Mouse (Mus musculus): ENCODE measurements around the gene Syna. TPM values are rescaled to one million over a fixed set of nuclear protein-coding genes. Genes with fewer than 3 reads are reported as not detected.

Syna gene
- polyA plus RNA-seq, 1 experiment from 2014 or later = not detected

DNA sequence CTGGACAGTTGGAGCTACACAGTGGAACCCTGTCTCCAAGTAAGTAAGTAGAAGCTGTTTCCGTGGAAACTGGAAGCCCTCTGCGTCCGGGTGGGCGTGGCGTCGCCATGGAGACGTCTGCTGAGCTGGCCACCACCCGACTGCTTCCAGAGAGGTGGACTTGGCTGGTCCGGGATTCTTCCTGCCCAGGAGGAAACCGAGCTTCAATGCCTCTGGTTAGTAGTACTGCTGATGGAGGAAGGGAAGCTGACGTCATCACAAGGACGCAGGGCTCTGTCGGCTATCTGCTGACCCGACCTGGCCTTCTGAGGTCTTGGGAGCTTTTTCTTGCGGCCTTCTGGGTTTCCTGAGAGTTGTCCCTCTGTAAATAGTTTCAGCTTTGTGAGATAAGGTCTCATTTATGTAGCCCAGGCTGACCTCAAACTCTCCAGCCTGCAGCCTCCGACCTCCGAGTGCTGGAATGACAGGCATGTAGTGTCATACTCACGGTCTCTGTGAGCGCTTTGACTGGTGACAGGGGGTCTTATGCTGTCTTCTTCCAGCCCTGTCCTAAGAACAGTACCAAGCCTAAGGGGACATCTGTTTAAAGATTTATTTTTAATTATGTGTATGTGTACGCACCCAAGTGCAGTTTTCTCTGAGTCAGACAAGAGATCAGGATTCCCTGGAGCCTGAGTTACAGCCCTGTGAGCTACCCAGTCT lies 4.4 kb downstream of the Syna start:
- peak; percentile 50 for ATAC-seq (ENCODE audit: low FRiP score)
- 13% methylated on average over 20 of the region's 20 CpGs for WGBS

DNA sequence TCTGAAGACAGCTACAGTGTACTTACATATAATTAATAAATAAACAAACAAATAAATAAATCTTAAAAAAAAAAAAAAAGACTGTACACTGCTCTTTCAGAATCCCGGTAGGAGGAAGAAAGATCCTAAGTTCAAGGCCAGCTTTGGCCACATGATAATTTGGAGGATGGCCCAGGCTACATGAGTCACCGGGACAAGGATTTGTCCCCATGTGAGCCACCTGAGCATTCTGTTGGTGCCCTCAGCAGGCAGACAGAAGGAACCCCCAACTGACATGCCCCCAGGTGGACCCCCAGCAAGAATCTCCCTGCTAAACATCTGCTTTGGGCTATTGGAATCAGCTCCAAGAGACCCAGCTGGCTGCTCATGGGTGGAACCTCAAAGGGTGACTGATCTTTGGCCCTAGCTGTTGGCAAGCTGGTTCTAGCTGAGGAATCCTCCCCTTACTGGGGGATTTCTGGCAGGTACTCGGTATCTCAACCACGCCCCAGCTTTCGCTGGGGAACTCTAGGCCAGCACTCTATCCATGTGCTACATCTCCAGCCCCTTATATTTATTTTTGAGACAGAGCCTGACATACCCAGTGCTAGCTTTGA lies 5.9 kb downstream of the Syna start:
- H3K4me2 ChIP-seq (replicated peaks; ENCODE audit: low read depth, low read length) = no peak overlapping the region
- H3K9ac ChIP-seq (ENCODE audit: low read depth, low read length) = no peak overlapping the region
- no peaks in the 10 kb centered on the region for H3K36me3 ChIP-seq (ENCODE audit: control insufficient read depth, insufficient read depth, low read length)
- ATAC-seq (ENCODE audit: low FRiP score) = no peak
- no peak for DNase-seq (ENCODE audit: low spot score)
- H3K9me3 ChIP-seq (ENCODE audit: control insufficient read depth, low read length) = no peaks in the 10 kb centered on the region
- no peak overlapping the region for H3K4me3 ChIP-seq (ENCODE audit: low read depth, low read length)
- H3K27me3 ChIP-seq (ENCODE audit: control insufficient read depth, insufficient read depth, low read length) = no peaks in the 10 kb centered on the region
- no peak overlapping the region for H3K27ac ChIP-seq (ENCODE audit: low read depth, low read length)
- WGBS = 85% methylated on average over 5 of the region's 5 CpGs
- H3K4me1 ChIP-seq (replicated peaks; ENCODE audit: control insufficient read depth, insufficient read depth, low read length) = peaks cover 14% of the 10 kb centered on the region

More for the DNA sequence above, 4.4 kb downstream of the Syna start:
- Histone ChIP-seq H3K27ac (ENCODE audit: low read depth, low read length) (peak overlapping the region; percentile 37; the same call in 1 of the 2 replicates), H3K9me3 (ENCODE audit: control insufficient read depth, low read length) (no peaks in the 10 kb centered on the region), H3K4me1 (replicated peaks; ENCODE audit: control insufficient read depth, insufficient read depth, low read length) (peaks cover 14% of the 10 kb centered on the region), H3K4me2 (replicated peaks; ENCODE audit: low read depth, low read length) (peak overlapping the region; percentile 20), H3K4me3 (ENCODE audit: low read depth, low read length) (no peak overlapping the region), H3K36me3 (ENCODE audit: control insufficient read depth, insufficient read depth, low read length) (no peaks in the 10 kb centered on the region), H3K27me3 (ENCODE audit: control insufficient read depth, insufficient read depth, low read length) (no peaks in the 10 kb centered on the region), H3K9ac (ENCODE audit: low read depth, low read length) (no peak overlapping the region)
- peak; percentile 89 for DNase-seq (ENCODE audit: low spot score)

DNA sequence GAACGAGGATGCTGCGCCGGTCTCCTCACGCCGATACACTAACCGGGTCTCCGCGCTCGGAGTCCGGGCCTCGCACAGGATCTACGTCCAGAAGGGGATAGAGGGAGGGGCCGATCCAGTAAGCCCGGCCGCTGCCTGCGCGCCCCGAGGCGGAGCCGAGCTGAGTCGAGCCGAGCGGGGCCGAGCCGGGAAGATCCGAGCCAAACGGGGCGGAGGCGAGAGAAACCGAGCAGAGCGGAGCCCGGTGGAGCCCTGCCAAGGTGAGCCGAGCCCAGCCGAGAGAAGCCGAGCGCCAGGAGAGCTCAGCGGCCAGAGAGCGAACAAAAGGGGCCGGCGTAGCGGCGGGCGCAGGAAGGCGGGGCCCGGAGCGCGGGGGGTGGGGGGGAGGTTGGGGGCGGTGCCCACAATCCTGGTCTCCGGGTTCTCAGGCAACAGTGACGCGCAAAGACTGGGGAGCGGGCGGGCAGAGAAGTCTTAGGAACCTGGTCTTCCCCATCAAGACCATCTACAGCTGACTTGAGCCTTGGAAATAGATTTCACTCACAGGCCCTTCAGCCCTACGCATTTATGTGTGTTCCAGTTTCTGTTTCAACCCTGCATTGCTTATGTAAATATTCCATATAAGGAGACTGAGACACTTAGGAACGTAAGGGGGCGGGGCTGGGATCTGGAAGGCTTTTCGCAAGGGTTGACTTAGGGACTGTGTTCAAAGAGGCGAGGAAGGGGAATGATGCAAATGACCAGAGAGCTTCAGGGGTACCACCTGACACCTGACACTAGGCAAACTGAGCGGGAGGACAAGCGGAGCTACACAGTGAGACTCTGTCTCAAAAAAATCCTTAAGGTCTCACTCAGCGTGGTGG lies 7.6 kb downstream of the Syna start, which contains the start of gene Clip2:
Clip2 (minus strand) TSS at position 325 of the 863 bp plus-strand sequence.
- 1% methylated on average over 60 of the region's 61 CpGs for WGBS
- peak within 1 kb of the TSS; percentile 92 for H3K4me2 ChIP-seq (replicated peaks; ENCODE audit: low read depth, low read length)
- DNase-seq (ENCODE audit: low spot score) (peak; percentile 91), ATAC-seq (ENCODE audit: low FRiP score) (peak; percentile 88)
- peak within 1 kb of the TSS; percentile 98 for H3K27ac ChIP-seq (ENCODE audit: low read depth, low read length)
- no peaks in the 10 kb centered on the region for H3K27me3 ChIP-seq (ENCODE audit: control insufficient read depth, insufficient read depth, low read length)
- no peaks in the 10 kb centered on the region for H3K9me3 ChIP-seq (ENCODE audit: control insufficient read depth, low read length)
- H3K4me1 ChIP-seq (replicated peaks; ENCODE audit: control insufficient read depth, insufficient read depth, low read length) = peaks cover 14% of the 10 kb centered on the region
- H3K9ac ChIP-seq (ENCODE audit: low read depth, low read length) = peak within 1 kb of the TSS; percentile 97
- no peaks in the 10 kb centered on the region for H3K36me3 ChIP-seq (ENCODE audit: control insufficient read depth, insufficient read depth, low read length)
- H3K4me3 ChIP-seq (ENCODE audit: low read depth, low read length) = peak within 1 kb of the TSS; percentile 96

DNA sequence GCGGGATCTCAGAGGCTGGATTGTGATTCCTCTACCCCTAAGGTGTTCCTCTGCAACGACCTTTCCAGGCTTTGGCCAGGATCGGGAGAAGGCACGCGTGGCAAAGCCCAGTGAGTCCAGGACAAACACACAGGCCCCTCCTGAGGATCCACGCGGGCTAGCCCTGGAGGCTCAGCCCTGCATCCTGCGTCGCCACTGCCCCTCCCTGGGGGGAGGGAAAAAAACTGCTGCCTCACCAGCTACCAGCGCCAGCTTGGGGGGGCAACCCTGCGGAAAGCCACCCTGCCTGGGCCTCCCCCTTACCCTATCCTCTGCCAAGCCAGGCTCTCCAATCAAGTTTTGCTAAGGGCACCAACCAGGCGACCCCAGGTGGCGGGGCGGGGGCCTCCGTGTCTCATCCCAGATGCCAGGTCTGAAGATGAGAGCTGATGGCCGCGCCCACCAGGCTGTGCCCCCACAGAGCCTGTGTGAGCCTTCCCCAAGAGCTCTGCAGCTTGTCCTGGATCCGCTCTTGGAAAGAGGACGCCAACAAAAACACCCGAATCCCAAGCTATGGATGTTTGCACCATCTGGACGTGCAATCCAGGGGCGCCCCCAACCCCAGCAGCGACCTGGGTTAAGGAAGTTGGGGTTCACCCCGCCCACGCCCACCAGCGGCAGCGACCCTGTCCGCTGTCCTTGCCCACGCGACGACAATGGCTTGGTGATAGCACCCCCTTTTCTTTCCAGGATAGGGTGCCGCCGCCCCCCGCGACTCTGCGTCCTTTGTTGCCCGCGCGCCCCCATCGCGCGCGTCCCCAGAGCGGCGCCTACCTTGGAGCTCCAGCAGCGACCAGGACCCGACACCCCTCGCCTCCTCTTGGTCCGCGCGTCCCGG lies 8.5 kb downstream of the Syna start:
- WGBS = 2% methylated on average over 50 of the region's 52 CpGs
- peak overlapping the region; percentile 97 for H3K9ac ChIP-seq (ENCODE audit: low read depth, low read length)
- no peaks in the 10 kb centered on the region for H3K36me3 ChIP-seq (ENCODE audit: control insufficient read depth, insufficient read depth, low read length)
- H3K4me3 ChIP-seq (ENCODE audit: low read depth, low read length) = peak overlapping the region; percentile 96
- DNase-seq (ENCODE audit: low spot score) (peak; percentile 69), ATAC-seq (ENCODE audit: low FRiP score) (peak; percentile 26)
- H3K4me1 ChIP-seq (replicated peaks; ENCODE audit: control insufficient read depth, insufficient read depth, low read length) = peaks cover 16% of the 10 kb centered on the region
- H3K4me2 ChIP-seq (replicated peaks; ENCODE audit: low read depth, low read length) = peak overlapping the region; percentile 92
- H3K9me3 ChIP-seq (ENCODE audit: control insufficient read depth, low read length) = no peaks in the 10 kb centered on the region
- H3K27ac ChIP-seq (ENCODE audit: low read depth, low read length) = peak overlapping the region; percentile 98
- H3K27me3 ChIP-seq (ENCODE audit: control insufficient read depth, insufficient read depth, low read length) = no peaks in the 10 kb centered on the region

DNA sequence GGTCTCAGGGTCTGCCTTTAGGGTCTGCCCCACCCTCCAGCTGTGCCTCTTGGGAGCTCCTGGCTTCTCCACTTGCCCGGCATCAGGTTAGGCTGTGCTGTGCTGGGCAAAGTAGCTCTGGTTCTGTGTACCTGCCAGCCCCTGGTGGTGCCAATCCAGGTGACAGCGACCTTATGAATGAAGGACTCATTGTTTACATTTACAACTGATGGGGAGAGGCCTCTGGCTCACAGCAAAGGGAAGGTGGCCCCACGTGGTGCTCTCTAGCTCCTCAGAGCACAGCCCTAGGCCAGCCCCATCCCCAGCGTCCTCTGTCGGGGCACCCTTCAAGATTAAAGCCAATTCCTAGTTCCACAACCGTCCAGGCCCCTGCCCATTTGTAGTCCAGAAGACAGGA lies 9.1 kb downstream of the Syna start:
- H3K4me3 ChIP-seq (ENCODE audit: low read depth, low read length) = peak overlapping the region; percentile 96
- peaks cover 14% of the 10 kb centered on the region for H3K4me1 ChIP-seq (replicated peaks; ENCODE audit: control insufficient read depth, insufficient read depth, low read length)
- H3K36me3 ChIP-seq (ENCODE audit: control insufficient read depth, insufficient read depth, low read length) = no peaks in the 10 kb centered on the region
- H3K27me3 ChIP-seq (ENCODE audit: control insufficient read depth, insufficient read depth, low read length) = no peaks in the 10 kb centered on the region
- ATAC-seq (ENCODE audit: low FRiP score) = no peak
- WGBS = 13% methylated on average over 6 of the region's 6 CpGs
- peak; percentile 25 for DNase-seq (ENCODE audit: low spot score)
- peak overlapping the region; percentile 92 for H3K4me2 ChIP-seq (replicated peaks; ENCODE audit: low read depth, low read length)
- peak overlapping the region; percentile 98; the same call in 1 of the 2 replicates for H3K27ac ChIP-seq (ENCODE audit: low read depth, low read length)
- H3K9me3 ChIP-seq (ENCODE audit: control insufficient read depth, low read length) = no peaks in the 10 kb centered on the region
- H3K9ac ChIP-seq (ENCODE audit: low read depth, low read length) = peak overlapping the region; percentile 97

DNA sequence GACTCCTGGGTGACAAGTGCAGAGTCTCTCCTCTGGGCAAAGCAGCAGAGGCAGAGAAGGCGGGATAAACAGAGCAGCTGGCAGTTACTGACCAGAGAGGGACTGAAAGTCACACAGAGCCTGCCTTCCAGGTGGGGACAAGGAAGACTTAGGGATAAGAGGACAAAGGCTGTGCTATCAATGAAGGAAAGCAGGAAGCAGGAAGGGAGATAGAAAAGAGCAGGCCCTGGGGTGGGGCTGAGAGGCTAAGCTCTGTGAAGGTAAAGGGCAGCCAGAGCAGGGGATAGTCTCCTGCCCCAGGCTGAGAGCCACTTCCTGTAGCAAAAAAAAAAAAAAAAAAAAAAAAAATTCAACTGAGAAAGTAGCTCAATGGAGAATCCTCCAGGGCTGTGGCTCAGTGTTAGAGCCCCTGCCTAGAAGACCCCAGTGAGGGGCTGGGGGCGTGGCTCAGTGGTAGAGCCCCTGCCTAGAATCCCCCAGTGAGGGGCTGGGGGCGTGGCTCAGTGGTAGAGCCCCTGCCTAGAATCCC lies 10.3 kb downstream of the Syna start:
- no peak overlapping the region for H3K4me2 ChIP-seq (replicated peaks; ENCODE audit: low read depth, low read length)
- DNase-seq (ENCODE audit: low spot score) = no peak
- H3K4me3 ChIP-seq (ENCODE audit: low read depth, low read length) = no peak overlapping the region
- 84% methylated on average over 2 of the region's 3 CpGs for WGBS
- no peak overlapping the region for H3K27ac ChIP-seq (ENCODE audit: low read depth, low read length)
- no peaks in the 10 kb centered on the region for H3K36me3 ChIP-seq (ENCODE audit: control insufficient read depth, insufficient read depth, low read length)
- H3K4me1 ChIP-seq (replicated peaks; ENCODE audit: control insufficient read depth, insufficient read depth, low read length) = peaks cover 10% of the 10 kb centered on the region
- H3K9ac ChIP-seq (ENCODE audit: low read depth, low read length) = no peak overlapping the region
- no peaks in the 10 kb centered on the region for H3K27me3 ChIP-seq (ENCODE audit: control insufficient read depth, insufficient read depth, low read length)
- ATAC-seq (ENCODE audit: low FRiP score) = no peak
- no peaks in the 10 kb centered on the region for H3K9me3 ChIP-seq (ENCODE audit: control insufficient read depth, low read length)

DNA sequence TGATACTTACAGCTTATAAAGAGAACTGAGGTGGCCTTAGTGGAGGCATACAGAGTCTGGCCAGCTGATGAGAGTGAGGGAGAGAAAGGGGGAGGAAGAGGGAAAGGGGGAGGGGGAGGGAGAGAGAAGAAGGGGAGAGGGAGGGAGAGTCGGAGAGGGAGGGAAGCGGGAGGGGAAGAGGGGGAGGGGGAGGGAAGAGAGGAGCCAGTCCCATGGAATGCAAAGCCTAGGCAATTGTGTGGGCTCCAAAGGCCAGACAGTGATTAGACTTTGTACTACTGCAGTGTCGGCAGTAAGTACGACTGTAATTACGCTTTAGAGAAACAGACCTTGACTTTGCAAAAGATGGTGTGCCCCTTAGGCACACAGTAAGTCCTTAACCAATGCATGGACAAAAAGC lies 11.7 kb downstream of the Syna start:
- ATAC-seq (ENCODE audit: low FRiP score) = no peak
- Histone ChIP-seq H3K4me2 (replicated peaks; ENCODE audit: low read depth, low read length) (no peak overlapping the region), H3K4me1 (replicated peaks; ENCODE audit: control insufficient read depth, insufficient read depth, low read length) (peaks cover 10% of the 10 kb centered on the region)

DNA sequence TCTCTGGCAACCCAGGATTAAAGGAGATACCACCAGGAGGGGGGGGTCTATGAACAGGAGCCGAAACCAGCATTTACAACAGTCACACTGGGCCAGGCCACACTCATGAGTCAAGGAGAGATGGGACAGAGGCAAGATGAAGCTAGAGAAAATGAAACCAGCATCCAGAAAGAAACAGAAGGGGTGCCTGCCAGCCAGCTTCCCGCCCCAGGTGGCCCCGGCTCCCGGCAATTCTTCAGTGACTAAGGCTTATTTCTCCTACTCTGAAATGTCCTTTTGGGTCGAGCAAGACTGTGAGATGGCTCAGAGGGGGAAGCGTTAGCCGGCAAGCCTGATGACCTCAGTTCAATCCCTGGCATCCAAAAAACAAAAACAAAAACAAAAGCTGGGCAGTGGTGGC lies 13.2 kb downstream of the Syna start:
- no peak overlapping the region for H3K4me3 ChIP-seq (ENCODE audit: low read depth, low read length)
- WGBS = 93% methylated on average over 7 of the region's 7 CpGs
- H3K9ac ChIP-seq (ENCODE audit: low read depth, low read length) = no peak overlapping the region

More for the DNA sequence above, 11.7 kb downstream of the Syna start:
- H3K27me3 ChIP-seq (ENCODE audit: control insufficient read depth, insufficient read depth, low read length) = no peaks in the 10 kb centered on the region
- no peaks in the 10 kb centered on the region for H3K9me3 ChIP-seq (ENCODE audit: control insufficient read depth, low read length)
- no peak overlapping the region for H3K4me3 ChIP-seq (ENCODE audit: low read depth, low read length)
- H3K9ac ChIP-seq (ENCODE audit: low read depth, low read length) = no peak overlapping the region
- DNase-seq (ENCODE audit: low spot score) = no peak
- no peak overlapping the region; the same call in 1 of the 2 replicates for H3K27ac ChIP-seq (ENCODE audit: low read depth, low read length)
- H3K36me3 ChIP-seq (ENCODE audit: control insufficient read depth, insufficient read depth, low read length) = no peaks in the 10 kb centered on the region
- WGBS = 56% methylated on average over 5 of the region's 5 CpGs

More for the DNA sequence above, 13.2 kb downstream of the Syna start:
- DNase-seq (ENCODE audit: low spot score) (no peak), ATAC-seq (ENCODE audit: low FRiP score) (no peak)
- Histone ChIP-seq H3K27ac (ENCODE audit: low read depth, low read length) (no peak overlapping the region), H3K27me3 (ENCODE audit: control insufficient read depth, insufficient read depth, low read length) (no peaks in the 10 kb centered on the region), H3K9me3 (ENCODE audit: control insufficient read depth, low read length) (no peaks in the 10 kb centered on the region), H3K36me3 (ENCODE audit: control insufficient read depth, insufficient read depth, low read length) (no peaks in the 10 kb centered on the region), H3K4me2 (replicated peaks; ENCODE audit: low read depth, low read length) (no peak overlapping the region), H3K4me1 (replicated peaks; ENCODE audit: control insufficient read depth, insufficient read depth, low read length) (peaks cover 7% of the 10 kb centered on the region)
